Mouse (Mus musculus) activated CD4-positive, CD25-positive, alpha-beta regulatory T cell (primary cell): Measurements from ENCODE around the gene Blcap. TPM values are rescaled to one million over a fixed set of nuclear protein-coding genes. Genes with fewer than 3 reads are reported as not detected.

Source experiments
- polyA plus RNA-seq, 2 experiments: library from polyadenylated mRNA; unstranded; fragments of 100-300 nt; shearing (Covaris generic); gene quantifications; one replicate each; pipeline ENCODE4 v1.2.1; 2017

The Blcap gene
- 10 to 100 TPM; 11.1 to 16.5 TPM for polyA plus RNA-seq

DNA sequence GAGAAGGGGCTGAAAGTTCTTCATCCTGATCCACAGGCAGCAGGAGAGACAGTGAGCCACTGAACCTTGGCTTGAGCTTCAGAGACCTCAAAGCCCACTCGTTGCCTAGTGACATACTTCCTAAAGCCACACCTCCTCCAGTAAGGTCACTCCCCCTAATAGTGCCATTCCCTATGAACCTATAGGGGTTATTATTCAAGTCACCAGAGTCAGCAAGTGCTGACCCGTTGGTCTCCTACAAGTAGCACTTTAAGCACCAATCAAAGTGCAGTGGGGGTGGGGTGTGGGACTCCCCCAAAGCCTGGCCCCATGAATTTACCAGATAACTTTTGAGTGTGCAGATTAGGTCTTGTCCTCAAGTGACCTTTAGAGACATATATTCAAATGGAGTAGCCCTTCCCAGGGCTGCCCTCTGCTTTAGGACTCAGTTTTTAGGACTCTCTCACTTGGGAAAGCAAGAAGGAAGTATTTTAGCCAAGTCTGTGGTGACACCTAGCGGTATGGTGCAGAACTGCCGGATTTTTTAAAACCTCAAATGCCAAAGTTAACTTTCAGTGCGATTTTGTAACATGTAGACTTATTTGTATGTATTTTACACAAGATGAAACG lies at the start of gene Blcap:
Gene Blcap, minus strand, starts transcription at position 51 of the 609 bp plus-strand sequence.

DNA sequence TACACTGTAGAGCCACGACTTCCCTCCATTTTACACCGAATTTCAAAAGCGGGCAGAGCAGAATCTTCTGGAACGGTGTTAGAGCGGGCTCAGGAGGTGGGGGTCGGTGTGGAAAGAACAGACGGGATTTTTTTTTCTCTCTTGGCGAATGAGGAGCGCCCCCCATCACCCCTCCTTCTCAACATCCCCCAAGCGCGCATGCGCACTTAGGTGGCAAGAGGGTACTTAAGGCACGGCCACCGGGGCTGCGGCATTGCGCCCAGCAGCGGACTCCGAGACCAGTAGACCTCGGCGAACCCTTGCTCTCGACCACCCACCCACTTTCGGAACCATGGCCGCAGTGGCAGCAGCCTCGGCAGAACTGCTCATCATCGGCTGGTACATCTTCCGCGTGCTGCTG lies 11.2 kb downstream of the Blcap start, which contains the start of gene Nnat:
Gene Nnat, plus strand, starts transcription at position 221 of the 400 bp plus-strand sequence.

Other genes with a start within 250 kb of the Blcap start
- gene Ghrh, start 223.8 kb downstream of the Blcap start, polyA plus RNA-seq, result not detected
- gene Manbal, start 203.7 kb downstream of the Blcap start, polyA plus RNA-seq, result 10 to 100 TPM; 39.1 to 63.5 TPM
- gene Src, start 152.8 kb downstream of the Blcap start, polyA plus RNA-seq, result 1 to 10 TPM; 1.8 to 9.7 TPM
- under 1 TPM; 0.14 to 0.42 TPM for gene Nnat, start 11.2 kb downstream of the Blcap start, polyA plus RNA-seq
- 10 to 100 TPM; 82.4 to 85.5 TPM for gene Ctnnbl1, start 166.1 kb upstream of the Blcap start, polyA plus RNA-seq